Mouse (Mus musculus): ENCODE measurements around the gene Hyal1.

Hyal1 gene

DNA sequence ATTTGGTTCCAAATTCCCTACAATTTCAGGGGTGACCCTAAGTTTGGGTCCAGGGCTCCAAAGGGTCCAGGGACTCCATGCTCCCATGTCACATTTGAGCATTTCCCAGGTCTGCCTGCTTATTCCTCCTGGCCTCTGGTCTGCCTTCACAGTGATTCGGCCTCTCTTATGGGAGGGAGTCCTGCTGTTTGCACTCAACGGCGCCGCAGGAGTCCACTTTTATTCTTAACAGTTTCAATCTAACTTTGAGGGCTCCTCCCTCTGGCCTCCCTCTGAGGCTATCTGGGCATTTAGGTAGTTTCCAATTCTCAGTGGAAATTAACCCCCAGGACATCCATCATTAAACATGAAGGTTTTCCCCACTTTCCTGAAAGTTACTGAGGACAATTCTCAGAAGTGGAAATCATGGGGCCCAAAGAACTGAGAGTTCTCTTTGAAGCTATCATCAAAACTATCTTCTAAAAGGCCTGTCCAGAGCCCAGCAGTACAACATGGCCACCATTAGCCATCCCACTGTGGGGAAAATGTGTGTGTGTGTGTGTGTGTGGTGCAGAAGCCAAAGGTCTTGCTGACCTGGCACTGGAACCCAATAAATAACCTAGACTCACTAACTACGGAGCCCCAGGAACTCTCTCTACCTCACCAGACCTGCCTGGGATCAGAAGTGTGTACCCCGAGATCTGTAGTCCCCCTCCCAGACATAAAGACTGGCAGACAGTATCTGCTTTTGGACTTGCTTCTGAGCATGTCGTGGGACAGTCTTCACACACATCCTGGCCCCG is 17.7 kb downstream of the Hyal1 start:
- no peak for DNase-seq (ENCODE audit: low spot score)

DNA sequence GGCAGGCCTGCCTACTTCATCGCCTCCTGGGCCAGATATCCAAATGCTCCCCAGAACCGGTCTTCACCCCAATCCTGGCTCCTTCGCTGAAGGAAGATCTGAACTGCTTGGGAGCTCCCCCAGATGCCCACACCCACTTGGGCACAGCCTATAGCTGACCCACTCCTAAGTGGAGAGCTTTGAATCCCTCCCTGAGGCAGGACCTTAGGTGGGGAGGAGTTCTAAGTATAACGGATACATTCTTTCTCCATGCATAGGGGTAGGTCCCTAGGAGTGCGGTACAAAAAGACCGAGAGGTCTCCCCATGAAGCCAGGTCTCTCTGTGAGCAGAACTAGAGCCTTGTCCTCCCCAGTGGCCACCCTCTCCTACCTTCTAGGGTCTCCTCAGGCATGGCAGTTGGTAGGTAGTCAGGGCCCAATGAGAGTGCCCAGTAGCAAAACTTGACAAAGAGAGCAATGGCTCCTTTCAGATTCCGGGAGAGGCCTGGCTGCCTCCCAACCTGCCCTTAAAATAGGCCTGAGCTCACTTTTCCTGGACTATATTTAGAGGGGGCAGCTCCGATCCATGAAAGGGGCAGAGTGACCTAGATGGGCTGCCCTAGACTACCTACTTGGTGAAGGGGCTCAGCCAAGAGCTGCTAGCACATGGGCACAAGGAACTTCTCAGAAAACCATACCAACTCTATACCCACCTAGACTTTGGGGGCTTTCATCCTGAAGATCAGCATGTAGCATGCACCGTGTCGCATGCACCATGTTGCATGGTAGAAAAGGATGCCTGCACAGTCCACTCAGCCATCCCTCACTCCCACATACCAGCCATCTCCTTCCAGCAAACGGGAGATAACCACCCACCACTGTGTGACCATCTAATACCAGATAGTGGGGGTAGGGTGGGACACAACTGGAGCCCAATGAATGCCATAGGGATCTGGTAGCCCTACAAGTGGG is 20.2 kb downstream of the Hyal1 start:
- no peak for DNase-seq (ENCODE audit: low spot score)

DNA sequence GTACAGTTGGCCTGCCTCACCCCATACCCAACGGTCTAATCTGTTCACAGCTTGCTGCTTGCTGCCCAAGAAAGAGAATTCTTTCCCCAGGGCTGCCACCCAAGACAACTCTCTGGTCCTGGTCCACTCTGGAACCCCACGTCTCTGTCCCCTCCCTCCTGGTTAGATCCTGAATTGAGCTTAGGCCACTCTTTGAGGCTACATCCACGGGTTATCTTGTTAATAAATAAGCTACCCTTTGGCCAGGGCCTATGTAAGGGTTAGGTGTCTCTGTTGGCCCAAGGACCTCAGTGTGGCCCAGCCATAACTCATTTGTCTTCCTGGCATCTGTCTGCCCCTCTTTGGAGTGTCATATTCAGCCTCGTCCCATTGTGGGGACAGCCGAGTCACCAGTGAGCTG is 21.7 kb downstream of the Hyal1 start:
- DNase-seq (ENCODE audit: low spot score): no peak

DNA sequence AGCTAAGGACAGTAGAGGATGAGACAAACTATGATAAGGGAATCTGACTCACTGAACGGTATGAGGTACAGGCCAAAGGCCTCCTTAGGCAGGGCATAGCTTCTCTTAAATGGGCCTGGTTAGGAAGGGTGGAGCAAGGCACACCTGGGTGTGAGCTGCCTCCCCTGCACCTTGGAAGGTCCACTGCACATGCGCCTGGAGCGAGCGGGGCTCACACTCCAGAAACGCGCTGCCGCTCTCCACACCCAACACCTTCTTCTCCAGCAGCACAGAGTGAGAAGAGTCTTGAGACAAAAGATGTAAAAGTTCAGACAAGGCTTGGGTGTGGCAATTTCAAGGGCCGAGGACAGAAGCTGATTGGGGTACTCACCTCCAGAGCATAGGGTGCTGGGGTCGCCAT is 22.7 kb downstream of the Hyal1 start:
- DNase-seq (ENCODE audit: low spot score): no peak

DNA sequence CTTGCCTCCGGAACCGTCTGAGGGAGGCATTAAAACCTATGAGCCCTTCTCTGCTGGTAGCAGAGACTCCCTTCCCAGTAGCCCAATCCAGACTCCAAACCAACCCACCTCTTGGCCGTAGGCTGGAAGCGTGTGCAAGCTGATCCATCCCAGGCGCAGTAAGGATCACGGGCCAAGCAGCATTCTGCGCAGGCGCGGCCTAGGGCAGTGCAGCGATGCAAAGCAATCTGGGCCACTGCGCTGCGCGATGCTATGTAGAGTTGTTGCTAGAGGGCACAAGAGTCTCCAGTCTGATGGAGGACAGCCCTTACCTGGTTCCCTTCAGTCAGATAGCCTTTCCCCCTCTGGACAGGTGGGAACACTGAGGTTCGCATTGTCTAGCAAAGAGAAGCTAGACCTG is 23.1 kb downstream of the Hyal1 start:
- DNase-seq (ENCODE audit: low spot score): no peak

DNA sequence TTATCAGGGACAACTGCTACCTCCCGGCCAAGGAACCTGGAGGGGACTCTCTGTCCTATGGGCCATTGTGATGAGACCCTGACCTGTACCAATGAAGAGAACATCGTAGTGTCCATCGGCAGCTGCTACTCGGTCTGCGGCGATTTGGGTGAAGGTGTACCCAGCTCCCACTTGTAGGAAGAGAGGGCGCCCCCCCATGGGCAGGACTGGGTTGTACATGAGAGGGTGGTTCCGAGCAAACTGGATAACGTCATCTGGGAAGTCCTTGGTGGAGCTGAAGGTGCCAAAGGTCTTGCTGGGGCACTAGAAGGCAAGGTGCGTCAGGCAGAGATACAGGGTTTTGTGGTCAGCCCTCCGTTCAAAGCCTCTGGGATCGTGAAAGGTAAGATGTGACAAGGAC is 24.0 kb downstream of the Hyal1 start:
- no peak for DNase-seq (ENCODE audit: low spot score)

DNA sequence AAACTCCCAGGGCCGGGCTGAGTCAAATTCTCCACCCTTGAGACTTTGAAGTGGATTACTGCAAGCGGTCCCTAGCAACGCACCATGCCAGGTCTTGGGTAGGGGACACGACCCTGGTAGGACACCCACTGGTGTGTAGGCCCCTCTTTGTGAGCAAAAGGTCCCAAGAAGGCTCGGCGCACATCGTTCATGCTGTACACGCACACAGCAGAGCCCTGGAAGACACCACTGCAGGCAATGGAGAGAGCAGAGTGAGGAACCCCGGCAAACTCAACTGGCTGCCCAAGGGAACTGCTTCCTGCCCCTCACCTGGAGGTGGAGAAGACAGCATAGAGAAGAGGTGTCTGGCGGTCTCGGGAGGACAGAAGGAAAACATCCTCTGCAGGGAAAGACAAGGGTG is 24.5 kb downstream of the Hyal1 start:
- no peak for DNase-seq (ENCODE audit: low spot score)

DNA sequence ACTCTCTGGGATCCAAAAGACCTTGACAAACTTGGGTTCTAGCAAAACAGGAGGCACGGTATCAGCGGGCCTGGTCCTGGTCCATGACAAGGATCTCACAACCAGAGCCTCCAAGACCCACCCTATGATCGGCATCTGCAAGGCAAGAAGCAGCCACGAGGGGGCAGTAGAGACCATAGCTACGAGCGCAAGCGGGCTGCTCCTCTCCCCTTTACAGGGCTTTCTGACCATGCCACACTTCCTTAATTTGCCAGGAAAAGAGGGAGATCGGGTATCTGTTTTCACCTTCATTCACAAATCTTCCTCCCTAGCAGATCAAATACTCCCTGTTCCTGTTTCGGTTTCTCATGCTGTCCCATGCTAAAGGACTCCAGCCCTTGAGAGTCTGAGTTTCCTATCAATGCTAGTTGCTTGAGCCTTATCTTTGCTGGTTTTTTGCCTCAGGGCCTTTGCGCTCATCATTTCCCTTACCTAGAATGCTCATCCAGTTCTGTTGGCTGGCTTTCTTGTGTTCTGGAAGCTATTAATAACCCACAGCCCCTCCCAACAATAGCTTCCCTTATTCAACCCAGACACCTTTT is 25.4 kb downstream of the Hyal1 start:
- DNase-seq (ENCODE audit: low spot score): peak; percentile 89

DNA sequence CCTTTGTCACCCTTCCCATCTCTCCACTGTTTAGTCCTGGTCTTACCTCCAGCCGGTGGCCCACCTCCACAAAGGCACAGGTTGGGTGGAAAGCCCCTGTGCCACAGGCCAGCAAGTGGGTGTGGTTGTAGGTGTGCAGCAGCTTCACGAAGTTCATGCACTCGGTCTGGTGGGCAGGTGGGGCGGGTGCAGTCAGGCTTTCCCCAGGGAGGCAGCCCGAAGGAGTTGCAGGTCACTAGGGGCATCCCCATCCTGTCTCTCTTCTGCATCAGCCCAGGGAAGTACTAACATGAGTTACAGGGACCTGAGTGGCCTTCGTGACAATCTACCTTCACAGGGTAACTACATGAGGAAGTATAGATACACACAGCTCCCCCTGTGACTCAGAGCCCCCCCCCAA is 26.5 kb downstream of the Hyal1 start:
- DNase-seq (ENCODE audit: low spot score): no peak

DNA sequence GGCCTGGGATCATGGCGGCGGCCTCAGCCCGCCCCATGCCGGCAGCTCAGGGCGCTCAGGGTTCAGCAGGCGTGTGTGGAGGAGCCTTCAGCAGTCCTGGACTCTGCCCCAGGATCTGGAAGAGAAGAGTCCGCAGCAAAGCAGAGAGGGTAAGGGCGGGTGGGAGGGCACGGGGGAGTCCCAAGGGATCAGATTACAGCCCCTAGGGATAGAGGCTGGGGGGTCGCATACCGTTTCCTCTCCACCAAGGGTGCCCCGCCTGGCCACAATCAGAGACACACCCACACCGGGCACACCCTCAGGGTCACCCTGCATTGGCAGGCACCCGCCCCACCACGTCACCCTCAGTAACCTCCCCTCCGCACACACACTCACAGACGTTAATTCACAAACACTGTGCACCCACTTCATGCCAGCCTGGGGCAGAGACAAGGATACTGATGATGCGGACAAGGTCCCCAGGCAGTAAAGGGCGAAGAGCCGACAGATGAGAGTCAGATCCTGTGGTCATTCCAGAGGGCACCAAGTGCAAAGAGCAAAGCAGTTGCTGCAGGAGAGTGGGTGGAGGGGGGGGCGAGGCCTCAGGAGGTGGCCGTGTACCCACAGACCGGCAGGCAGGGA is 28.4 kb downstream of the Hyal1 start:
- DNase-seq (ENCODE audit: low spot score): no peak

DNA sequence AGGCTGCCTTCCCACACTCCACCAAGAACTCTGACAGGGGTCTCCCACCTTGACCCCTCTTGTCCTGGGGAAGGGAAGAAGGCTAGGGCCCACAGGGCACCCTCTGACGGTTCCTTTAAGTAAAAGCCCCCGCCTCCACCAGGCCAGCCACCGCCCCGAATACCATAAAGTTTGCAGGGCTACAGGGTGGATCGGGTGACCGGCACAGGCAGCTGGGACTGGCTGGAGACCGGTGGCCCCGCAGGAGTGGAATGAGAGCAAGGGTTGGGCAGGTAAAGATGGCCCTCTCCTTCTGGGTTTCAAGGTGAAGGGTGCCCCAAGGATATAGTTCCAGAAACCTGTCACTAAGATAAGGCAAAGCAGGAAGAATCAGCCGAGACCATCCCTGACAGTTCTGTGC is 29.9 kb downstream of the Hyal1 start:
- no peak for DNase-seq (ENCODE audit: low spot score)

DNA sequence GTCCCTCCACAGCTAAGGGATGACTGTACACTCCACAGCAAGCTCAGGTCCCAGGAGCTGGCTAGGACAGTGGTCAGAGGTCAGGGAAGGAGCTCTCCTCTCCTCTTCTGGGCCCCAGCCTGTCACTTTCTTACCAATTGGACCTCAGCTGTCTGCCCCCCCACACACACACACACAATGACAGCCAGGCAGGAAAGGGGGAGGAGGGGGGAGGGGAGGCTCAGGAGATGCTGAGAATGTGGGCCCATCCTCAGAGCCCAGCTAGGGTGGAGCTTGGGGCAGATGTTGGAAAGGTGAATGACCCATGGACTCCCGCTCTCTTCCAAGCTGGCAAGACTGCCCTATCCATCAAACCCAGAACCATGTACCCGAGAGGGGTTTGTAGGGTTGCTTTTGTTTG is 30.3 kb downstream of the Hyal1 start:
- no peak for DNase-seq (ENCODE audit: low spot score)

DNA sequence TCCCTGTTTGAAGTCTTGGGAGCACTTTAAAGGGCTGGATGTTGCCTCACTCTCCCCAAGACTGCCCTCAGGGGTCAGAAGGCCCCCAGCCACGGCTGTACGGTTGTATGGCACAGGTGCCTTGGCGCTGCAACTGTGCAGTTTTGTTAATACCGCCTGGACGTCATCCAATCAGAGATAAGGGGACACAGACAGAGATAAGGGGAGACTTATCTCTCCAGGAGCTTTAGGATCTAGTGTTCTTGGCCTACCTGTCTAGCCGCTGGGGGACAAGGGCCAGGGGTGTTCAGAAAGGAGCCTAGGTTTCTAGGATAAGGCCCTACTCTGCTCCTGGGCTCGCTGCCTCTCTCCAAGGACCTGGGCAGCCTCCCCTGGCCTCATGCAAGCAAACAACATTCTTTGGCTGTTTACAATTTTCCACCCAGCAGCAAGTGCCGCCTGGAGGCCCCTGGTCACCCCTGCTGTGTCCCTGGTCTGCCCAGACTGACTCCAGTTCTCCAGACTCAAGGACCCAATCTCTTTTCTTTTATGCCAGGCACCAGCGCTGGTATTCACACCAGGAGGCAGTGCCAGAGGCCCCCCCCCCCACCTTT is 31.0 kb downstream of the Hyal1 start:
- no peak for DNase-seq (ENCODE audit: low spot score)

DNA sequence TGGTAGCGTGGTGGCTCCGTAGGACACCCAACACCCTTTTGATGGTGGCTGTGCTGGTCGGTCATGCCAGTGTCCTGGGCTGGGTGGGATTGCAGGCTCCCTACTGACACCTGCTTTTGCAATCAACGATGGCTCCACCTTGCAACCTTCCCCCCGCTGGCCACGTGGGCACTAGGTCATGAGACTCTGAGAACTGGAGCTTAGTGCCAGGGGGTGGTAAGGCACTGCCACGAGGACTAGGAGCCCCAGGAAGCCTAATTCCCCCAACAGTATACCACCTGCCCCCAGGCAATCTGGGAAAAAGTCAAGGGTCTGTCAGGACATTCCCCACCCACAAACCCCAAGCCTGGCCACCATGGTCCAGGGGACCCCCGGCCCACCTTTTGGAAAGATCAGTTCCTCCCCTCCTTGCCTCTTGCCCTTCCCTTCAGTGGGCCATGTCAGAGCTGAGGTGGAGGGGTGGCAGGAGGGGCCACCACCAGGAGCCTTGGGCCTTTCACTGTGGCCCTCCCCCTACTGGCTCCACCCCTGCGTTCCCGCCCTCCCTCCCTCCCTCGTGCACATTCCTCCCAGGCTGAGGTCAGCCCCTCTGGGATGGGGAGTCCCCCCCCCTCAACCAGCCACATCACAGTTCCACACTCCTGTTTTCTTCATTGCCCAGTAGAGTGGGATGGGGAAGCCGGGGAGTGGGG is 32.2 kb downstream of the Hyal1 start, which contains the start of gene Sema3b:
TSS of gene Sema3b (minus strand) at position 489 of the 692 bp plus-strand sequence.
- no peak for DNase-seq (ENCODE audit: low spot score)

DNA sequence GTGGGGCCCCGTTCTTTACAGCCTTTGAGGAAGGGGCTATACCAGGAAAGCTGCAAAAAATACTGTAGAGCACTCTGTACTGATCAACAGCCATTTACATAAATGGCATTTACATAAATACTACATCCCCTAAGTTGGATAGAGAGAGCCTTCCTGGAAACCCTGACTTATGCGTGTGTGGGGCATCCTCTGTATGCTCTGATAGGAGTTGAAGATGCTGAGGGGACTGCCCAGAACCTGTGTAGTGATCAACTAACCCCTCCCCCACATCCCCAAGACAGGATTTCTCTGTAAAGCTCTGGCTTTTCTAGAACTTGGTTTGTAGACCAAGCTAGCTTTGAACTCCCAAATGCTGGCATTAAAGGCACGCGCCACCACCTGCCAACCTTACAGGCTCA is 32.7 kb downstream of the Hyal1 start:
- no peak for DNase-seq (ENCODE audit: low spot score)

DNA sequence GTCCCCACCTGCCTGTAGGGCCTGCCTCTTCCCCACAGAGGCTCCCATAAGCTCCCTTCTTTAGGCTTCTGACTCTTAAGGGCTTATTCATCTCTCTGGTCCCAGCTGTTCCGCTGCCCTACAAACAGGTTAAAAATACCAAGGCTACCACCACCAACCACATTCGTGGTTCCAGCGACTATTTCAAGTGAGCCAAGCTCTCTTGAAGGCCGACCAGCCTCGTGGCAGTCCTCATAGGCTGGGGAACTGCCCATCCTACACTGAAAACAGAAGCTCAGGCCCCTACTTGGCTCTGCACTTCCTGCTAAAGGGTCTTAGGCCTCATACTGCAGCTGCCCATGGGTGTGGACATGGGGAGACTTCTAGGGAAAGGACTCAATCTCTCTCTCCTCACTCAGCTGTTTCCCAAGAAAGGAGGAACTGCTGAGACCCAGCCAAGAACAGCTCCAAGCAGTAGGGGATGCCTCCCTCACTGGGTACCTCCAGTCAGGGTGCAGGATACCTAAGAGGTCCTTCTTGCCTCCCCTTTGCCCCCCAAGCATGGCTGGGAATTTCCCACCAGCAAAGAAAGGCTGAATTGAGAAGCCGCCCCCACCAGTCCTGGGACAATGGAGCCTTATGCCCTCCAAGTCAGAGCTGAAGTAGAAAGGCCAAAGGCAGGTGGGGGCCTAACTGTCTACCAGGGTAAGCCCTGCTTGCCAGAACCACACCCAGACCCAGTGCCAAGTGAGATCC is 34.9 kb downstream of the Hyal1 start:
- DNase-seq (ENCODE audit: low spot score): no peak

DNA sequence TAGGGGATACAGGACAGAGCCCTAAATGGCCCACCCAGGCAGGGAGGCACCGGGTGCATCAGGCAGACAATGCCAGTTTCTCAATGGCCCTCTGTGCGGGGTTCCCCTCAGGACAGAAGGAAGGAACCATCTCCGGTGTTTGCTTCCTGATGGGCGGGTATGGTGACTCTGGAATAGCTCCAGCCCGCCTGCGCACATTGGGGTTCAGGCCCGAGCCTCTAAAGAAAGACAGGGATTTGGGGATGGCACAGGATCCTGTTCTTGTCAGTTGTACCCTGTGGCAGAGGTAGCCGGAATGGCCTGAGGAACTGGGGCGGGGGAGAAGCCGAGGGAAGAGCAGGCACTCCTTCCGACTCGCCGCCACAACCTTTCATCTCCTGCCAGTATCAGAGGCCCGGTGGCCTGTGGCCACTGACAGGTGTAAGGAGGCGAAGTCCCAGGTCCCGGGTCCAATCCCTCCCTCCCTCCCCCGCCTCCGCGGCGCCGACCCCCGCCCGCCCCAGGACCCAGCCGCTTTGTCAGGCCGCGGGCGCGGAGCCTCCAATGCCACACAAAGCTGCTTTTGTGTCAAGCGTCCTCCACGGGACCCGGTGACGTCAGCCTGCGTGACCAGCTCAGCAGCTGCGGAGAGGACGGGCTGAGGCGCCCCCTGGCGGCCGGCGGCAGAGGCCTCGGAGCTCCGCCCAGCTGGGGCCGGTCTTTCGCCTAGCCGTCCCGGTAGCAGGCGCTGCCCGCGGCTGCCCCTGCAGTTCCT is 35.6 kb downstream of the Hyal1 start:
- DNase-seq (ENCODE audit: low spot score): peak; percentile 97

DNA sequence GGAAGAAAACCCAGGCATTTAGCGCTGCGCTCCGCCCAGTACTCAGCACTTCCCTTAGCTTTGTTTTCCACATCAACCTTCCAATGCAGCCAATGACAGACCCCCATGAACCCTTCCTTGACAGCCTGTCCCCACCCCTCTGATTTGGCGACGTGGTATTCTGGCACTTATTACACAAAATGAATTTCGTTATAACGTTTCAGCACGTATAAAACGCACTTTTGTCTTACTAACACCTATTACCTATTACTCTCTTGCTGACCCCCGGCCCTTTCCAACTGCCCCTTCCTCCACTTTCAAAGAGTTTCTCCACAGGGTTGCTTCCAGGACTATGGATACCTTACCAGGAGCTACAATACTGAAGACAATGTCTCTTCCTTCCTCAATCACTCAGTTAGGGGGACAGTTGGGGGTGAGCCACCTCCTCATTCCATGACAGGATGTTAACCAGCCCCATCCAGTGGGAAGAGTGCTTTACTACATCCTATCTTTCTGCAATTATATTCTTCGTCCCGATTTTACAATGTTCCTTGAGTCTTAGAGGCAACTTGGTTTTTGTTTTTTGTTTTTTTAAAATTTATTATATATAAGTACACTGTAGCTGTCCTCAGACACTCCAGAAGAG is 36.3 kb downstream of the Hyal1 start:
- no peak for DNase-seq (ENCODE audit: low spot score)

DNA sequence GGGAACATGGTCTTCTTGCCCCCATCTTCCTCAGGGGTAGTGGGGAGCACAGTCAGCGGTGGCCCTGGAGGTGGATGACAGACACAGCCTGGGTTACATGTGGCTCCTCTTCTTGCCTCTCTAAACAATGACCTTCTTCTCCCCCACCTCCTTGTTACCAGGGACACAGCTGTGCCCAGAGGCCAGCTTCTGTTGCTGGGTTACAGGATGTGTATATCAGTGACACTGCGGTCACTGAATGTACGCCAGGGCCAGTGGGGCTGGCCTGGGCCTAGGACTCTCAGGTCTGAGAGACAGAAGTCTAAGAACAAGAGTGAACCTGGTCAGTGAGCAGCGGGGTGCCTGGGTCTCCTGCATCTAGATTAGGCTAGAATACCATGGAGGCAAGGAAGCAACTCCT is 38.3 kb downstream of the Hyal1 start:
- DNase-seq (ENCODE audit: low spot score): peak; percentile 52

All from MN1 (cell line).